11 mouse cellular contexts compared by ENCODE assay signal in the genomic region with DNA sequence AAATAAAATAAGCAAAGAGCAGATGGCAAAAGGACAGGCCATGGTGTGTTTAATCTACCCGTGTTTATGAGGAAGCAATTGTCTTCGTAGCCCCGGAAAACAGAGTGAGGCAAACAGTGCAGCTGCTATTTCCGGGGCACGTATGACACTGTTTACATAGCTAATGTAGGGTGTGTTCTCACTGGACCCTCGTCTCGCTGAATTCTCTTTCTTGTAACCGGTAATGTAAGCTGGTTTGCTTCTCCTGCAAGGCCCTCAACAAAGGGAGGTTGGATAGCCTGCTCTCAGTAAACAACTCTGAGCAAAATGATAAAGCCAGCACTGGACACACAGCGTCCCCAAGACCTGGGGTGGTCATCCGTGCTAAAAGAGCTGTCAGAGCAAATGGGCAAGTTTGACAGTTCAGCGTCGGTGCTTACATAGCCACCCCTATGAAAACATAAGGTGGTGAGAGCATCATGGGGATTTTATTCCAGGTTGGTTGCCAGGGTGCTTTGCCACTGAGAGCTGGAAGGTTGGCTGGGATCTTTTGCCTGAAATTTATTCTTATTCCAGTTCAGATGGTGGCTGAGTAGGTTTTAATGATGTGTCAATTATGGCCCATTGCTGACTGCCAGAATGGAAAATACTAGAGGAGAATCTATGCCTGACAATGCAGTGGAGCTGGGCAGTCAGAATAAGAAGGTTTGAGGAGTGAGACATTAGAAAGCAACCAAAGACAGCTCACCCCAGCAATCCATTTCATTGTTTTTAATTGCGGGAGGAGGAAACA.
DNase-seq lines count a peak whose midpoint lies in the region; ATAC-seq and TF ChIP-seq lines count a peak whose summit lies in the region.
"Had no signal": no experiment of that assay in that cellular context is flagged by ENCODE, and none has a peak within 500 bp of the region (broad histone marks: within the 10 kb centered on the region; RNA-seq: fewer than 3 reads in every experiment).

No protein-coding gene starts in this region.

- H3K27ac ChIP-seq in heart, embryonic 12.5 days (ENCODE audit: poor library complexity, severe bottlenecking): no peak overlapping the region
- no peak overlapping the region for H3K27ac ChIP-seq in heart, adult 2 months
- no peak overlapping the region for H3K27ac ChIP-seq in embryonic facial prominence, embryonic 14.5 days (replicated peaks; ENCODE audit: low read depth, low read length)
- no peak overlapping the region for H3K27ac ChIP-seq in hindbrain, postnatal 0 days
- peak overlapping the region; percentile 9; the same call in 1 of the 2 replicates for H3K27ac ChIP-seq in midbrain, embryonic 11.5 days (ENCODE audit: low read depth, low read length)

- peak overlapping the region; percentile 51 for H3K4me2 ChIP-seq in heart, embryonic 12.5 days
- H3K4me2 ChIP-seq in embryonic facial prominence, embryonic 14.5 days (ENCODE audit: low read depth, low read length): peak overlapping the region; percentile 38
- H3K4me2 ChIP-seq in hindbrain, postnatal 0 days (ENCODE audit: low read depth, low read length): peak overlapping the region; percentile 33; the same call in 1 of the 2 replicates
- peak overlapping the region; percentile 26 for H3K4me2 ChIP-seq in midbrain, embryonic 11.5 days

- 0 out of 2 replicates have a peak overlapping the region, but pooled peaks have one; percentile 23 for H3K9ac ChIP-seq in heart, embryonic 12.5 days
- H3K9ac ChIP-seq in heart, adult 2 months (ENCODE audit: low read depth, low read length): no peak overlapping the region
- no peak overlapping the region for H3K9ac ChIP-seq in embryonic facial prominence, embryonic 14.5 days (ENCODE audit: low read depth, low read length)
- H3K9ac ChIP-seq in hindbrain, postnatal 0 days (replicated peaks; ENCODE audit: low read length): no peak overlapping the region
- H3K9ac ChIP-seq in midbrain, embryonic 11.5 days (ENCODE audit: low read length): peak overlapping the region; percentile 17; the same call in 1 of the 2 replicates

- H3K9me3 ChIP-seq in heart, embryonic 12.5 days (replicated peaks): no peaks in the 10 kb centered on the region
- H3K9me3 ChIP-seq in embryonic facial prominence, embryonic 14.5 days (ENCODE audit: control insufficient read depth, low read length): no peaks in the 10 kb centered on the region
- H3K9me3 ChIP-seq in hindbrain, postnatal 0 days (ENCODE audit: low read length): no peaks in the 10 kb centered on the region
- H3K9me3 ChIP-seq in midbrain, embryonic 11.5 days (ENCODE audit: control insufficient read depth, low read length): no peaks in the 10 kb centered on the region
- H3K9me3 ChIP-seq: G1E had no signal

- 47% methylated on average over 13 of the region's 13 CpGs for WGBS in heart, embryonic 12.5 days
- 35% methylated on average over 13 of the region's 13 CpGs for WGBS in heart, adult 2 months
- 49% methylated on average over 13 of the region's 13 CpGs for WGBS in embryonic facial prominence, embryonic 14.5 days
- WGBS in hindbrain, postnatal 0 days: 27% methylated on average over 13 of the region's 13 CpGs
- WGBS in midbrain, embryonic 11.5 days: 45% methylated on average over 13 of the region's 13 CpGs

- H3K4me1 ChIP-seq in heart, embryonic 12.5 days (replicated peaks): 0 out of 2 replicates have a peak, but pooled peaks cover 5% of the 10 kb centered on the region
- no peaks in the 10 kb centered on the region for H3K4me1 ChIP-seq in heart, adult 2 months (ENCODE audit: control insufficient read depth, insufficient read depth, low read length)
- no peaks in the 10 kb centered on the region for H3K4me1 ChIP-seq in embryonic facial prominence, embryonic 14.5 days (ENCODE audit: control insufficient read depth, insufficient read depth, low read length)
- H3K4me1 ChIP-seq in hindbrain, postnatal 0 days (ENCODE audit: insufficient read depth, low read length): no peaks in the 10 kb centered on the region
- peaks cover 22% of the 10 kb centered on the region for H3K4me1 ChIP-seq in midbrain, embryonic 11.5 days (ENCODE audit: control insufficient read depth, insufficient read depth, low read length)

- no peaks in the 10 kb centered on the region for H3K36me3 ChIP-seq in heart, embryonic 12.5 days
- no peaks in the 10 kb centered on the region for H3K36me3 ChIP-seq in heart, adult 2 months (ENCODE audit: control insufficient read depth, insufficient read depth, low read length)
- H3K36me3 ChIP-seq in embryonic facial prominence, embryonic 14.5 days (ENCODE audit: control insufficient read depth, insufficient read depth, low read length): no peaks in the 10 kb centered on the region
- no peaks in the 10 kb centered on the region for H3K36me3 ChIP-seq in hindbrain, postnatal 0 days (ENCODE audit: insufficient read depth, low read length)
- H3K36me3 ChIP-seq in midbrain, embryonic 11.5 days (ENCODE audit: control insufficient read depth, insufficient read depth, low read length): no peaks in the 10 kb centered on the region
- H3K36me3 ChIP-seq: G1E had no signal

- no peak for TF ChIP-seq EP300 in heart, adult 2 months (IDR thresholded peaks at IDR 0.05; ENCODE audit: insufficient read depth, low read depth, low read length)

- TF ChIP-seq CTCF in heart, adult 2 months (IDR thresholded peaks at IDR 0.05): no peak
- no peak for TF ChIP-seq CTCF in hindbrain, postnatal 0 days (IDR thresholded peaks at IDR 0.05; ENCODE audit: low read depth)

- intact Hi-C loops in heart, adult 2 months (cut with DNase I): no loop called here
- intact Hi-C loops in gastrocnemius, postnatal 14 days (cut with DNase I; ENCODE audit: low total_unique reads): no loop called here

- no peaks in the 10 kb centered on the region for H3K79me2 ChIP-seq in heart, adult 2 months (replicated peaks; ENCODE audit: control insufficient read depth, insufficient read depth, low read length)

- ATAC-seq in heart, embryonic 12.5 days (ENCODE audit: insufficient number of reproducible peaks, low FRiP score): no peak
- ATAC-seq in embryonic facial prominence, embryonic 14.5 days (ENCODE audit: low read depth): no peak
- peak; percentile 49; the same call in 1 of the 2 replicates for ATAC-seq in hindbrain, postnatal 0 days
- peak; percentile 30; the same call in 1 of the 2 replicates for ATAC-seq in midbrain, embryonic 11.5 days (ENCODE audit: low FRiP score)
- ATAC-seq in megakaryocyte-erythroid progenitor cell, adult 5-6 weeks (replicated peaks; ENCODE audit: low FRiP score, low TSS enrichment, poor library complexity, severe bottlenecking): no peak

- H3K4me3 ChIP-seq in heart, embryonic 12.5 days: peak overlapping the region; percentile 27
- no peak overlapping the region for H3K4me3 ChIP-seq in heart, adult 2 months
- 0 out of 2 replicates have a peak overlapping the region, but pooled peaks have one; percentile 10 for H3K4me3 ChIP-seq in embryonic facial prominence, embryonic 14.5 days (ENCODE audit: low read depth, low read length)
- no peak overlapping the region for H3K4me3 ChIP-seq in hindbrain, postnatal 0 days (ENCODE audit: low read length)
- no peak overlapping the region for H3K4me3 ChIP-seq in midbrain, embryonic 11.5 days (ENCODE audit: low read depth, low read length)
- H3K4me3 ChIP-seq: myocyte had no signal

- DNase-seq in heart, adult 2 months: no peak
- DNase-seq in embryonic facial prominence, embryonic 14.5 days (ENCODE audit: low spot score): peak; percentile 6
- peak; percentile 42 for DNase-seq in hindbrain, postnatal 0 days (ENCODE audit: low spot score)
- peak; percentile 86 for DNase-seq in midbrain, embryonic 11.5 days (ENCODE audit: low spot score, missing footprints)
- DNase-seq in T-cell, adult 2 months (ENCODE audit: low spot score): no peak
- no peak for DNase-seq in gastrocnemius, postnatal 14 days
- DNase-seq: cerebellum, adult 11-12 months had no signal

- no peak for TF ChIP-seq POLR2A in heart, adult 2 months (IDR thresholded peaks at IDR 0.05; ENCODE audit: insufficient read depth, low read depth, low read length)

- H3K27me3 ChIP-seq in heart, embryonic 12.5 days (replicated peaks): no peaks in the 10 kb centered on the region
- H3K27me3 ChIP-seq in heart, adult 2 months (ENCODE audit: control insufficient read depth, insufficient read depth, low read length): no peaks in the 10 kb centered on the region
- H3K27me3 ChIP-seq in embryonic facial prominence, embryonic 14.5 days (replicated peaks; ENCODE audit: control insufficient read depth, insufficient read depth, low read length): no peaks in the 10 kb centered on the region
- H3K27me3 ChIP-seq in hindbrain, postnatal 0 days (ENCODE audit: insufficient read depth, low read length): no peaks in the 10 kb centered on the region
- no peaks in the 10 kb centered on the region for H3K27me3 ChIP-seq in midbrain, embryonic 11.5 days (ENCODE audit: control insufficient read depth, insufficient read depth, low read length)

Comparison
In these comparisons a context has a peak if more than half of its experiments do, and no peak if none do; other contexts are left out.
1. H3K4me3 ChIP-seq: peak in heart, embryonic 12.5 days (single experiment) and embryonic facial prominence, embryonic 14.5 days (single experiment); none in heart, adult 2 months (single experiment), hindbrain, postnatal 0 days (single experiment) and midbrain, embryonic 11.5 days (single experiment).
2. H3K9ac ChIP-seq: peak in heart, embryonic 12.5 days (single experiment) and midbrain, embryonic 11.5 days (single experiment); none in heart, adult 2 months (single experiment), embryonic facial prominence, embryonic 14.5 days (single experiment) and hindbrain, postnatal 0 days (single experiment).
3. ATAC-seq: peak in hindbrain, postnatal 0 days (single experiment) and midbrain, embryonic 11.5 days (single experiment); none in heart, embryonic 12.5 days (single experiment), embryonic facial prominence, embryonic 14.5 days (single experiment) and megakaryocyte-erythroid progenitor cell, adult 5-6 weeks (single experiment).
4. DNase-seq: peak in embryonic facial prominence, embryonic 14.5 days (single experiment), hindbrain, postnatal 0 days (single experiment) and midbrain, embryonic 11.5 days (single experiment); none in heart, adult 2 months (0 of 2), T-cell, adult 2 months (single experiment) and gastrocnemius, postnatal 14 days (single experiment).
5. Peak in every context shown above with its lines, with median percentiles within 50 percentile points of each other: H3K4me2 ChIP-seq.